31 mouse cellular contexts compared by ENCODE assay signal in the genomic region with DNA sequence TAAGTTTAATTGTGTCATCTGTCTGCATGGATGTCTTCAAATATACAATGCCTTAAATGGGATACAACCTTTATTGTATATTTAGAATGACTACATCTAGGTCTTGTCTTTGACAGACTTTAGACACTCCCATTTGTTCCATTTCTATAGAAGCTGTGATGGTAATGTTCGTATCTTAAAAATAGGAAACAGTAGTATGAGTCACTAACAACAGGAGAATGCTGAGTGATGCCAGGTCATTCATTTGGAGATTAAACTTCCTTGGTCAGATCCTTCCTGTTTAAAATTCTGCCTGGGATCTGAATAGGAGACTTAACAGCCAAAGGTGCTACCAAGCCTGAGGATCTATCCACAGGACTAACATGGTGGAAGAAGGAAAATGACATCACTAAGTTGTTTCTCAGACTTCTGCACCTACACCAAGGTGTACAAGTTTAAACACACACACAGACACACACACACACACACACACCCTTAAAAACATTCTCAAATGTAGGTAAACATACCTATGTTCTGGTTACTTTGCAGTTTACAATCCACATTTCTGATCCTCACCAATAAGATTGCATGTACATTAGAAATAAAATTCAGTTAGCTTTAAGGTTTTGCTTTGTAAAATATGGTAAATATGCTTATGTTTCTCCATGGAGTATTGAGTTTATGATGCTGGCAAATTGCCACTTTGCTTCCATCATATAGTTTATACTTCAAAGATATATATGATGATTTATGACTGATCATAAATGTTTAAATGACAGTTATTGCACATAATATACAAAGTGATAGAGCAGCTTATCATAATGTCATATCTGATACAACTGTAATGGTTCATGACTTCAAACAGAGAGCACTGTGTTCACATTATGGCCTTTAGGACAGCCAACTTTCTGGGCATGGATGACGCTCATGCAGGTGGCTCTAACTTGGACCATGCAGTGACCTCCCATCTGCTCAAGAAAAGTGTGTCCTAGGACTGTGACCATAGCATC. TPM values are rescaled to one million over a fixed set of nuclear protein-coding genes. Genes with fewer than 3 reads are reported as not detected.
DNase-seq lines count a peak whose midpoint lies in the region; ATAC-seq lines count a peak whose summit lies in the region.
"Had no signal": no experiment of that assay in that cellular context is flagged by ENCODE, and none has a peak within 500 bp of the region (broad histone marks: within the 10 kb centered on the region; RNA-seq: fewer than 3 reads in every experiment).

No protein-coding gene starts in this region.

- peaks cover 46% of the 10 kb centered on the region for H3K36me3 ChIP-seq in megakaryocyte, embryonic 14.5 days (replicated peaks; ENCODE audit: low read length)
- H3K36me3 ChIP-seq in intestine, embryonic 15.5 days: no peaks in the 10 kb centered on the region
- H3K36me3 ChIP-seq in forebrain, embryonic 15.5 days: no peaks in the 10 kb centered on the region
- H3K36me3 ChIP-seq: hindbrain, embryonic 10.5 days; hindbrain, embryonic 13.5 days had no signal

- no peak overlapping the region for H3K27ac ChIP-seq in intestine, embryonic 15.5 days
- no peak overlapping the region for H3K27ac ChIP-seq in forebrain, embryonic 15.5 days (replicated peaks)
- H3K27ac ChIP-seq: gastrocnemius, adult 2 months; hindbrain, embryonic 10.5 days; hindbrain, embryonic 13.5 days had no signal

- no peak overlapping the region for H3K4me2 ChIP-seq in intestine, embryonic 15.5 days (replicated peaks)
- H3K4me2 ChIP-seq in forebrain, embryonic 15.5 days (replicated peaks): no peak overlapping the region
- H3K4me2 ChIP-seq: heart, embryonic 11.5 days; hindbrain, embryonic 13.5 days had no signal

- H3K9ac ChIP-seq in intestine, embryonic 15.5 days: no peak overlapping the region
- H3K9ac ChIP-seq in forebrain, embryonic 15.5 days (replicated peaks): no peak overlapping the region
- H3K9ac ChIP-seq: hindbrain, embryonic 13.5 days had no signal

- H3K4me1 ChIP-seq in megakaryocyte, embryonic 14.5 days: peaks cover 67% of the 10 kb centered on the region
- no peaks in the 10 kb centered on the region for H3K4me1 ChIP-seq in intestine, embryonic 15.5 days (replicated peaks)
- no peaks in the 10 kb centered on the region for H3K4me1 ChIP-seq in forebrain, embryonic 15.5 days
- H3K4me1 ChIP-seq: hindbrain, embryonic 10.5 days; hindbrain, embryonic 13.5 days had no signal

- peak overlapping the region; percentile 57 for H3K4me3 ChIP-seq in megakaryocyte, embryonic 14.5 days (replicated peaks)
- no peak overlapping the region for H3K4me3 ChIP-seq in intestine, embryonic 15.5 days (replicated peaks)
- H3K4me3 ChIP-seq in forebrain, embryonic 15.5 days: no peak overlapping the region
- H3K4me3 ChIP-seq: gastrocnemius, adult 2 months; hindbrain, embryonic 10.5 days; hindbrain, embryonic 13.5 days had no signal

- WGBS in intestine, embryonic 15.5 days: 73% methylated on average over 2 of the region's 2 CpGs
- WGBS in forebrain, embryonic 15.5 days: 78% methylated on average over 2 of the region's 2 CpGs

- no peaks in the 10 kb centered on the region for H3K9me3 ChIP-seq in megakaryocyte, embryonic 14.5 days
- no peaks in the 10 kb centered on the region for H3K9me3 ChIP-seq in intestine, embryonic 15.5 days
- H3K9me3 ChIP-seq in forebrain, embryonic 15.5 days: no peaks in the 10 kb centered on the region
- H3K9me3 ChIP-seq: hindbrain, embryonic 10.5 days; hindbrain, embryonic 13.5 days had no signal

- H3K27me3 ChIP-seq in megakaryocyte, embryonic 14.5 days (replicated peaks): no peaks in the 10 kb centered on the region
- H3K27me3 ChIP-seq in intestine, embryonic 15.5 days (replicated peaks): no peaks in the 10 kb centered on the region
- H3K27me3 ChIP-seq in forebrain, embryonic 15.5 days: no peaks in the 10 kb centered on the region
- H3K27me3 ChIP-seq: hindbrain, embryonic 13.5 days had no signal

- peak; percentile 23; the same call in 1 of the 2 replicates for ATAC-seq in frontal cortex, adult (ENCODE audit: low TSS enrichment)
- ATAC-seq in megakaryocyte, adult 5-6 weeks (ENCODE audit: poor library complexity, severe bottlenecking): no peak
- ATAC-seq in intestine, embryonic 15.5 days: peak; percentile 94
- ATAC-seq in forebrain, embryonic 15.5 days (replicated peaks): no peak
- ATAC-seq: activated CD4-positive, CD25-positive, alpha-beta regulatory T cell, adult 4 months; CD4-positive, CD25-positive, alpha-beta regulatory T cell, adult 4 months; forebrain, embryonic 14.5 days; hindbrain, embryonic 16.5 days had no signal

- DNase-seq in frontal cortex, postnatal 14 days (ENCODE audit: low spot score in 2 of 2): no peak
- DNase-seq in 416B (ENCODE audit: low read depth): peak; percentile 88
- DNase-seq in heart, postnatal 4 days: no peak
- DNase-seq: adrenal gland, adult 8-10 months; adrenal gland, postnatal 25 days; cerebellum, adult 11-12 months; cerebellum, adult 9-10 months; cerebellum, postnatal 14 days; gastrocnemius, adult 2 months; gastrocnemius, postnatal 14 days had no signal

RNA-seq across cellular contexts. Expression of a gene that starts 15.3 kb away (rescaled TPM):
- polyA plus RNA-seq in megakaryocyte, embryonic 14.5 days (2012; ENCODE audit: insufficient read depth, low replicate concordance): not detected in 2 replicates
- not detected in 2 replicates for total RNA-seq in megakaryocyte, adult 5-6 weeks (2015)
- not detected in 2 replicates for total RNA-seq in megakaryocyte, adult 5-6 weeks (2017)
- polyA plus RNA-seq in intestine, embryonic 15.5 days (2015; fragmentation: Nextera tagmentation; extraction: Ambion mirVana): not detected in 2 replicates
- not detected in 2 replicates for polyA plus RNA-seq in forebrain, embryonic 15.5 days (2015; fragmentation: Nextera tagmentation; extraction: Ambion mirVana)
- not detected for total RNA-seq in heart, postnatal 4 days (2021)
- total RNA-seq: adrenal gland, adult 8-10 months; adrenal gland, postnatal 25 days; gastrocnemius, adult 2 months; gastrocnemius, postnatal 14 days; gastrocnemius, postnatal 4 days; heart, adult 8-10 months; heart, postnatal 25 days had no signal
- polyA plus RNA-seq: activated CD4-positive, CD25-positive, alpha-beta regulatory T cell, adult 4 months; brain, embryonic 14.5 days; CD4-positive, CD25-positive, alpha-beta regulatory T cell, adult 4 months; embryonic facial prominence, embryonic 11.5 days; embryonic facial prominence, embryonic 14.5 days; forebrain, embryonic 11.5 days; forebrain, embryonic 14.5 days; heart, embryonic 11.5 days; heart, embryonic 14.5 days; heart, postnatal 0 days; hindbrain, embryonic 10.5 days; hindbrain, embryonic 13.5 days; hindbrain, embryonic 16.5 days had no signal

RNA-seq across cellular contexts. Expression of a gene that starts 18.5 kb away (rescaled TPM):
- not detected in 2 replicates for polyA plus RNA-seq in megakaryocyte, embryonic 14.5 days (2012; ENCODE audit: insufficient read depth, low replicate concordance)
- total RNA-seq in megakaryocyte, adult 5-6 weeks (2015): not detected in 2 replicates
- total RNA-seq in megakaryocyte, adult 5-6 weeks (2017): not detected in 2 replicates
- 1.3 TPM in 2 replicates for polyA plus RNA-seq in intestine, embryonic 15.5 days (2015; fragmentation: Nextera tagmentation; extraction: Ambion mirVana)
- 0.99 and 1.3 TPM in 2 replicates for polyA plus RNA-seq in forebrain, embryonic 15.5 days (2015; fragmentation: Nextera tagmentation; extraction: Ambion mirVana)
- 10 to 100 TPM; 16.5 to 18.3 TPM for total RNA-seq in heart, postnatal 4 days (2021)
- polyA plus RNA-seq: activated CD4-positive, CD25-positive, alpha-beta regulatory T cell, adult 4 months; CD4-positive, CD25-positive, alpha-beta regulatory T cell, adult 4 months had no signal

RNA-seq across cellular contexts. Expression of a gene that starts 44.3 kb away (rescaled TPM):
- polyA plus RNA-seq in megakaryocyte, embryonic 14.5 days (2012; ENCODE audit: insufficient read depth, low replicate concordance): 179 and 363 TPM in 2 replicates
- 25.7 and 35.0 TPM in 2 replicates for total RNA-seq in megakaryocyte, adult 5-6 weeks (2015)
- total RNA-seq in megakaryocyte, adult 5-6 weeks (2017): 19.8 and 19.9 TPM in 2 replicates
- polyA plus RNA-seq in intestine, embryonic 15.5 days (2015; fragmentation: Nextera tagmentation; extraction: Ambion mirVana): 95.1 and 108 TPM in 2 replicates
- polyA plus RNA-seq in forebrain, embryonic 15.5 days (2015; fragmentation: Nextera tagmentation; extraction: Ambion mirVana): 5.7 and 6.8 TPM in 2 replicates
- 10 to 100 TPM; 15.2 TPM for total RNA-seq in heart, postnatal 4 days (2021)

Comparison
In these comparisons a context has a peak if more than half of its experiments do, and no peak if none do; other contexts are left out.
1. ATAC-seq: peak in frontal cortex, adult (single experiment) and intestine, embryonic 15.5 days (single experiment); none in megakaryocyte, adult 5-6 weeks (single experiment) and forebrain, embryonic 15.5 days (single experiment).
2. RNA of a gene that starts 44.3 kb away (polyA plus RNA-seq): 179 to 363 TPM in megakaryocyte, embryonic 14.5 days and 95.1 to 108 TPM in intestine, embryonic 15.5 days; 5.7 to 6.8 TPM in forebrain, embryonic 15.5 days; every median in the first group is over 10 times any median in the second.